Mouse (Mus musculus): ENCODE measurements around the gene Ppp1r11. TPM values are rescaled to one million over a fixed set of nuclear protein-coding genes. Genes with fewer than 3 reads are reported as not detected.

Ppp1r11 gene
- polyA plus RNA-seq, 1 experiment from 2014 or later = 130 TPM

DNA sequence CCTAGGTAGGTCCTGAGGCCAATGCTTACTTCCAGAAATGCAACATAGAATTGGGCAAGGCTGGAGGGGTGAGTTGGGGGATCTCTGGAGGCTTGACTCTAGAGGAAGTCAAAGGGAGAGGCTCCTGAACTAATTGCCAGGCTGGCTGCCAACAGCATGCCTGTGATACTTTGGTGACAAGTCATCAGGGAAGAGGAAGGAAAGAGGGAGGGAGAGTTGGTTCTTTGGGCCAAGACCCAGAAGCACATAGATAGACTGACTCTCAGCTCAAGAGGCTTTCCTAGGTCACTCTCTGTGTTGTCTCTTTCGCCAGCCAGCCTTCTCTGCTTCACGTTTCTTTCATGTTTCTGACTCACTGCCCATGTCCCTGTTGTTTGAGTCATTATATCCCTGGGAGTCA, 19.7 kb downstream of the Ppp1r11 start:
- no peaks in the 10 kb centered on the region for H3K27me3 ChIP-seq (replicated peaks; ENCODE audit: control insufficient read depth, insufficient read depth, low read length)
- H3K9me3 ChIP-seq (ENCODE audit: control insufficient read depth, low read length) = no peaks in the 10 kb centered on the region
- 67% methylated on average over 2 of the region's 2 CpGs for WGBS
- no peaks in the 10 kb centered on the region for H3K4me1 ChIP-seq (ENCODE audit: control insufficient read depth, insufficient read depth, low read length)
- H3K27ac ChIP-seq (replicated peaks; ENCODE audit: low read depth, low read length) = no peak overlapping the region
- no peak overlapping the region for H3K4me3 ChIP-seq (ENCODE audit: low read depth, low read length)
- H3K36me3 ChIP-seq (ENCODE audit: control insufficient read depth, insufficient read depth, low read length) = no peaks in the 10 kb centered on the region
- H3K9ac ChIP-seq (ENCODE audit: low read depth, low read length) = no peak overlapping the region
- ATAC-seq (ENCODE audit: low read depth) = no peak
- H3K4me2 ChIP-seq (ENCODE audit: low read depth, low read length) = no peak overlapping the region
- DNase-seq (ENCODE audit: low spot score) = no peak

DNA sequence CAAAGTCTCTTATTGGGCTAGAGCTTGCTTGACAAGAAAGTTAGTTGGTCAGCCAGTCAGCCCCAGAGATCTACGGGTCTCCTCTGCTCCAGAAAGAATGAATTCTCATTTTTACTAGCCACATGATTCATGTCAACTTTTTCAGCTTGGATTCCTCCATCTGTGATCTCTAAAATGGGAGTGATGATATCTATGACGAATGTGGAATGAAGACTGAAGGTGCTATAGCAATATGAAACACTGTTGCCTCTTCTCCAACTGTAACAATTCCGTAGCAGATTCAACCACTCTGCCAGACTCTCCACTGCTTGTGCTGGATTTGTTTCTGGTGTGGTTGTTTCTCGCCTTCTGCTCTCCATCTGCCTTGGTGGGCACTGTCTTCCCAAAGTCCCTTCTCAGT, 20.4 kb downstream of the Ppp1r11 start:
- no peak overlapping the region for H3K9ac ChIP-seq (ENCODE audit: low read depth, low read length)
- H3K36me3 ChIP-seq (ENCODE audit: control insufficient read depth, insufficient read depth, low read length) = no peaks in the 10 kb centered on the region
- H3K27me3 ChIP-seq (replicated peaks; ENCODE audit: control insufficient read depth, insufficient read depth, low read length) = no peaks in the 10 kb centered on the region
- no peak overlapping the region for H3K4me3 ChIP-seq (ENCODE audit: low read depth, low read length)
- WGBS = 79% methylated on average over 4 of the region's 4 CpGs
- no peak overlapping the region for H3K27ac ChIP-seq (replicated peaks; ENCODE audit: low read depth, low read length)
- H3K9me3 ChIP-seq (ENCODE audit: control insufficient read depth, low read length) = no peaks in the 10 kb centered on the region
- no peak for DNase-seq (ENCODE audit: low spot score)
- H3K4me2 ChIP-seq (ENCODE audit: low read depth, low read length) = no peak overlapping the region
- ATAC-seq (ENCODE audit: low read depth) = no peak
- H3K4me1 ChIP-seq (ENCODE audit: control insufficient read depth, insufficient read depth, low read length) = no peaks in the 10 kb centered on the region

DNA sequence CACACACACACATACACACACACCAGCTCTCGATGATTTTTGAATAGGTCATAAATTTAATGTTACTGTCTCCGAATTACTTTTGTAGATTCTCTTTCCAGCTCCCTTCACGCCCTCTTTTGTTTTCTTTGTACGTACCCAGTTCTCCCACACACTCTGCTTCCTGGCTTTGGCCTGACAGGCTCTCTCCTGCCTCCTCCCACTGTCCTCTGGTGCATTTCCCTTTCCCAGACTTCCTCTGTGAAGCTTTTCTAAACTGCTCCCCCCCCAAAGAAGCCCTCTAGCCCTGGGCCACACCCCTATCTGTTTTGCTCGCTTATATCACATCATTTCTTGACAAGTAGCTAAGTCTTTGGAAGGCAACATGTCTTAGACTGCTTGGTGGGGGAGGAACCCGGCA, 21.3 kb downstream of the Ppp1r11 start:
- H3K4me2 ChIP-seq (ENCODE audit: low read depth, low read length) = no peak overlapping the region
- 77% methylated on average over 6 of the region's 6 CpGs for WGBS
- H3K4me1 ChIP-seq (ENCODE audit: control insufficient read depth, insufficient read depth, low read length) = no peaks in the 10 kb centered on the region

DNA sequence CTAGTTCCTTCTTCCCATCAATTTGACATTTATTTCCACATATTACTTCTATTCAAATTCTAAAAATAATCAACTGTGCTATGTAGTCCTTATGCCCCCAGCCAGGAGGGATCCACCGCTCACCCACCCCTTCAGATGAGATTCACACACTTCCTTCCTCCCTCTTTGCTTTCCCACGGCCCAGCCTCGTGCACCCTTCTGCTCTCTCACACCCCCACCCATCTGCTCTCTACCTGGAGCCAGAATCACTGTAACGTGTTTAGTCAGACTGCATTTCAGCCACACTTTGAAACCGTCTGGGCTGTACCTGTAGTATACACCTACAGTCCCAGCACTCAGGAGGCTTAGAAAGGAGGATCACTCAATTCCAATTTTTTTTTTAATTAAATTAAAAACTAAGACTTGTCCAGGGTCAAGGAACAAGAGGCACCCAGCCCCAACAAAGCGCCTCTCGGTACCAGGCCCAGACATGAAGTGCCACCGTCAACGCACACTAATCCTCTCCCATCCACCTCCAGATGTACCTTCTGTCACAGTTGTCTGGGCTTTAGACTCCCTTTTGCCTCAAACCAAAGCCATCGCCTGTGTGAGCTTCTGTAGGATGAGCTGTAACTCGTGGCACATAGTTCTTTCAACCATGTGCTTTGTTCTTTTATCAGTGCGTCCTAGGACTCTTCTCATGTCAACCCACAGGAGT, 22.2 kb downstream of the Ppp1r11 start:
- no peak overlapping the region for H3K4me3 ChIP-seq (ENCODE audit: low read depth, low read length)
- no peaks in the 10 kb centered on the region for H3K4me1 ChIP-seq (ENCODE audit: control insufficient read depth, insufficient read depth, low read length)
- H3K4me2 ChIP-seq (ENCODE audit: low read depth, low read length) = no peak overlapping the region
- H3K27ac ChIP-seq (replicated peaks; ENCODE audit: low read depth, low read length) = no peak overlapping the region
- WGBS = 72% methylated on average over 12 of the region's 12 CpGs
- H3K36me3 ChIP-seq (ENCODE audit: control insufficient read depth, insufficient read depth, low read length) = no peaks in the 10 kb centered on the region
- H3K9ac ChIP-seq (ENCODE audit: low read depth, low read length) = no peak overlapping the region
- H3K27me3 ChIP-seq (replicated peaks; ENCODE audit: control insufficient read depth, insufficient read depth, low read length) = no peaks in the 10 kb centered on the region
- DNase-seq (ENCODE audit: low spot score) (no peak), ATAC-seq (ENCODE audit: low read depth) (no peak)
- no peaks in the 10 kb centered on the region for H3K9me3 ChIP-seq (ENCODE audit: control insufficient read depth, low read length)

More for the DNA sequence above, 21.3 kb downstream of the Ppp1r11 start:
- Histone ChIP-seq H3K27ac (replicated peaks; ENCODE audit: low read depth, low read length) (no peak overlapping the region), H3K9me3 (ENCODE audit: control insufficient read depth, low read length) (no peaks in the 10 kb centered on the region), H3K27me3 (replicated peaks; ENCODE audit: control insufficient read depth, insufficient read depth, low read length) (no peaks in the 10 kb centered on the region), H3K9ac (ENCODE audit: low read depth, low read length) (no peak overlapping the region), H3K36me3 (ENCODE audit: control insufficient read depth, insufficient read depth, low read length) (no peaks in the 10 kb centered on the region), H3K4me3 (ENCODE audit: low read depth, low read length) (no peak overlapping the region)
- ATAC-seq (ENCODE audit: low read depth) (no peak), DNase-seq (ENCODE audit: low spot score) (no peak)

DNA sequence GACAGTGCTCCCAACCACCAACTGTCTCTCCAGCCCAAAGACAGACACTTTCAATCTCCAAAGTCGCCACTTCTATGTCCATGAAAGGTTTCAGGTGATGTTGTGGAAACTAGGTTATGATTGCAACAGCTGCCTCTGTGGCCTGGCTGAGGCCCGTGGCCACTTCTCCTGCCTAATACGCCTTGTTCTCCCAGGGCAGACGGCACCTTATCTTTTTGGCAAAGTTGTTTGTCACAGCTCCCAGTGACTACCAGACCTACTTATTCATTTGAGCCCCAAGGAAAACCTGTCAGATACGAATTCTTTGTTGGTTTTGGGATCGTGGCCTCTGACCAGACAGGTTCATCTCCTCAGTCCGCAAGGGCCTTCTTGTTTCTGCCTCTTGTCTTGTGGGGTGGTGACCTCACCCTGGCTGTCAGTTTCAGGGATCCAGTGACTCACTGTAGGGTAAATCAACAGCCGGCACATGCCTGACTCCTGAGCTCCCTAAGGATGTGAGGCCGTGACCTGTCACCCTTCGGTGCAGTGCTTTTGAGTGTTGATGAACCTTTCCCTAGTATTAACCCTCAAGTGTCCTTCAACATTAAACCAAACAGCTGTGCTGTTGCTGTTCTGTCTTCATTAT, 23.9 kb downstream of the Ppp1r11 start:
- H3K36me3 ChIP-seq (ENCODE audit: control insufficient read depth, insufficient read depth, low read length) = no peaks in the 10 kb centered on the region
- H3K9ac ChIP-seq (ENCODE audit: low read depth, low read length) = no peak overlapping the region
- no peak overlapping the region for H3K4me2 ChIP-seq (ENCODE audit: low read depth, low read length)
- no peaks in the 10 kb centered on the region for H3K27me3 ChIP-seq (replicated peaks; ENCODE audit: control insufficient read depth, insufficient read depth, low read length)
- no peak overlapping the region for H3K27ac ChIP-seq (replicated peaks; ENCODE audit: low read depth, low read length)
- DNase-seq (ENCODE audit: low spot score) (no peak), ATAC-seq (ENCODE audit: low read depth) (no peak)
- no peaks in the 10 kb centered on the region for H3K9me3 ChIP-seq (ENCODE audit: control insufficient read depth, low read length)
- WGBS = 46% methylated on average over 10 of the region's 10 CpGs
- no peak overlapping the region for H3K4me3 ChIP-seq (ENCODE audit: low read depth, low read length)
- H3K4me1 ChIP-seq (ENCODE audit: control insufficient read depth, insufficient read depth, low read length) = no peaks in the 10 kb centered on the region

DNA sequence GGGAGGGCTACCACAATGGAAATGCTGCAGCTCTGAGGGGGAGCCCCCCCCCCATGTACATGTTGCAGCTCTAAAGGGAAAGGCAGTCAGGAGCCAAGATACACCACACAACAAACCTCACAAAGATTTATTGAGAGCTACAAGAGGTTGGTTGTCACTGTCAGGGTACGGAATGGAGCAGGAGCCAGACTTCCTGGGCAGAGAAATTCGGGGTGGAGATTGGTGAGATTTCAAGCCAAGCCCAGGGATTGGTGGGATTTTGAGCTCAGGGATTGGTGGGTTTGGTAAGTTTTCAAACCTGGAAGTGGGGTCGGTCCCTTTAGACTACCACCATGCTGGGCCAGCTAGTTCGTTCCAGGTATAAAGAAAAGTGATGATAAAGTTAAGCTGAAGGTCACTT, 28.1 kb downstream of the Ppp1r11 start:
- DNase-seq (ENCODE audit: low spot score) (no peak), ATAC-seq (ENCODE audit: low read depth) (no peak)
- Histone ChIP-seq H3K27me3 (replicated peaks; ENCODE audit: control insufficient read depth, insufficient read depth, low read length) (no peaks in the 10 kb centered on the region), H3K9me3 (ENCODE audit: control insufficient read depth, low read length) (no peaks in the 10 kb centered on the region), H3K9ac (ENCODE audit: low read depth, low read length) (no peak overlapping the region), H3K4me3 (ENCODE audit: low read depth, low read length) (no peak overlapping the region), H3K36me3 (ENCODE audit: control insufficient read depth, insufficient read depth, low read length) (no peaks in the 10 kb centered on the region), H3K4me2 (ENCODE audit: low read depth, low read length) (no peak overlapping the region), H3K4me1 (ENCODE audit: control insufficient read depth, insufficient read depth, low read length) (no peaks in the 10 kb centered on the region), H3K27ac (replicated peaks; ENCODE audit: low read depth, low read length) (no peak overlapping the region)
- WGBS = 64% methylated on average over 4 of the region's 4 CpGs

DNA sequence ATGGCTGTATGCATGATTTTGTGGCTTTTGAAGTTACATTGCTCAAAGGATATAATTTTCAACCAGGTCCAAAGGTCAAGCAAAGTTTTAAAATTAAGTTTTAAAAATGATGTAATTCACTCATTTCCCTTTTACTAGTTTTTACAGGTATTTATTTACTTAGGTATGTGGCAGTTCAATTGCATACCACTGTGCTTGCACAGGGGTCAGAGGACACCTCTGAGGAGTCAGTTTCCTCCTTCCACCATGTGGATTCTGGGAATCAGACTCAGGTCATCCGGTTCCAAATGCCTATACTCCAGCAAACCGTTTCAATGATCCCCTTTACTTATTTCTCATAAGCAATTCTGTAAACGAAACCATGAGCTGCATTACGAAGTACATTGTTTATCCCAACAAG, 28.8 kb downstream of the Ppp1r11 start:
- DNase-seq (ENCODE audit: low spot score) (no peak), ATAC-seq (ENCODE audit: low read depth) (no peak)
- Histone ChIP-seq H3K9me3 (ENCODE audit: control insufficient read depth, low read length) (no peaks in the 10 kb centered on the region), H3K4me3 (ENCODE audit: low read depth, low read length) (no peak overlapping the region), H3K4me1 (ENCODE audit: control insufficient read depth, insufficient read depth, low read length) (no peaks in the 10 kb centered on the region), H3K27me3 (replicated peaks; ENCODE audit: control insufficient read depth, insufficient read depth, low read length) (no peaks in the 10 kb centered on the region), H3K4me2 (ENCODE audit: low read depth, low read length) (no peak overlapping the region), H3K27ac (replicated peaks; ENCODE audit: low read depth, low read length) (no peak overlapping the region), H3K36me3 (ENCODE audit: control insufficient read depth, insufficient read depth, low read length) (no peaks in the 10 kb centered on the region), H3K9ac (ENCODE audit: low read depth, low read length) (no peak overlapping the region)
- 69% methylated on average over 4 of the region's 4 CpGs for WGBS

DNA sequence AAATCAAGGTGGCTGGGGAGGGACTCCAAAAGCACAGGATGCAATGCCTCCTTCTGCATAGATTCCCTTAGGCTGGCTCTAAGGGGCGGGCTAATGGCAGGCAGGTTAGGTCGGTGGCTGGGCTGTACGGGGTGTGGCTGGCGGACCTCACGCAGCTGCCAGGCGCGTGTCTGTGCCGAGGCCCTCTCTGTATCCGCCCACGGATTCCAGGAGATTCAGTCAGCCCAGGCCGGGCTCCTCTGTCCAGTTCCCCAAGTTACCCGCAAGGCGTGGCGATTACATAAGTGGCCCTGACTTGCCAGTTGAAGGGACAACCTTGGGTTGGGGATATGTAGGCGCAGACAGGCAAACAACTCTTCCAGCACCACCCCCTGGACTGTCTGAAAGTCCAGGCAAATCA, 31.3 kb downstream of the Ppp1r11 start:
- H3K9me3 ChIP-seq (ENCODE audit: control insufficient read depth, low read length) = no peaks in the 10 kb centered on the region
- H3K36me3 ChIP-seq (ENCODE audit: control insufficient read depth, insufficient read depth, low read length) = no peaks in the 10 kb centered on the region
- WGBS = 42% methylated on average over 15 of the region's 15 CpGs
- no peak overlapping the region for H3K4me3 ChIP-seq (ENCODE audit: low read depth, low read length)
- no peak overlapping the region for H3K9ac ChIP-seq (ENCODE audit: low read depth, low read length)
- no peaks in the 10 kb centered on the region for H3K4me1 ChIP-seq (ENCODE audit: control insufficient read depth, insufficient read depth, low read length)
- DNase-seq (ENCODE audit: low spot score) (no peak), ATAC-seq (ENCODE audit: low read depth) (no peak)
- no peak overlapping the region for H3K4me2 ChIP-seq (ENCODE audit: low read depth, low read length)
- no peak overlapping the region for H3K27ac ChIP-seq (replicated peaks; ENCODE audit: low read depth, low read length)
- no peaks in the 10 kb centered on the region for H3K27me3 ChIP-seq (replicated peaks; ENCODE audit: control insufficient read depth, insufficient read depth, low read length)

DNA sequence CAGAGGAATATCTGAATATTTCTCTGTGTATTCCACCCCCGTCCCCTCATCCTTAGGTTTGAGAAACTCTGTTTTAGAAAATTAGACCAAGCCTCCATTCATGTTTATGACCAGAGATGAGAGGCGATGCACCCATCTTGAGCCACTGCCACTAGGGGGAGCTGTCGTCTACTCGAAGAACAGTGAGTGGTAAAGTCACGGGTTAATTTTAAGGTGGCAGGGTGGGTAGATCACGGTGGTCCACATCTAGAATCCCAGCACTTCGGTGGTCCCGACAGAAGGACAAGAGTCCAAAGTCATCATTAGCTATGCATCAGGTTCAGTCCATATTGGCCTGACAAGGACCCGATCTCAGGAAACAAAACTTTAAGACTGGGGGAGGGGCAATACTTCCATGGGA, 36.5 kb downstream of the Ppp1r11 start:
- peak; percentile 20 for DNase-seq (ENCODE audit: low spot score)
- H3K27me3 ChIP-seq (replicated peaks; ENCODE audit: control insufficient read depth, insufficient read depth, low read length) = no peaks in the 10 kb centered on the region
- H3K9ac ChIP-seq (ENCODE audit: low read depth, low read length) = no peak overlapping the region
- H3K4me2 ChIP-seq (ENCODE audit: low read depth, low read length) = no peak overlapping the region
- no peak overlapping the region for H3K4me3 ChIP-seq (ENCODE audit: low read depth, low read length)
- no peak for ATAC-seq (ENCODE audit: low read depth)
- H3K27ac ChIP-seq (replicated peaks; ENCODE audit: low read depth, low read length) = no peak overlapping the region
- no peaks in the 10 kb centered on the region for H3K4me1 ChIP-seq (ENCODE audit: control insufficient read depth, insufficient read depth, low read length)
- WGBS = 13% methylated on average over 9 of the region's 9 CpGs
- no peaks in the 10 kb centered on the region for H3K9me3 ChIP-seq (ENCODE audit: control insufficient read depth, low read length)
- no peaks in the 10 kb centered on the region for H3K36me3 ChIP-seq (ENCODE audit: control insufficient read depth, insufficient read depth, low read length)

All from embryonic facial prominence, embryonic 14.5 days (tissue).